Mouse (Mus musculus) adrenal gland, adult 10 weeks (tissue): ENCODE data around the gene Zfp771. TPM values are rescaled to one million over a fixed set of nuclear protein-coding genes. Genes with fewer than 3 reads are reported as not detected.

Source experiments
- polyA plus RNA-seq: library from polyadenylated mRNA; stranded (reverse); fragments of 350-450 nt; fragmentation: Illumina TruSeq; extraction: RNeasy Lipid Tissue Mini Kit (QIAGEN cat#74804); gene quantifications from one replicate; pipeline ENCODE4 v1.2.3, GENCODE M21; 2014; ENCODE audit warnings: low read depth, low replicate concordance

Gene Zfp771
- polyA plus RNA-seq, result not detected

DNA sequence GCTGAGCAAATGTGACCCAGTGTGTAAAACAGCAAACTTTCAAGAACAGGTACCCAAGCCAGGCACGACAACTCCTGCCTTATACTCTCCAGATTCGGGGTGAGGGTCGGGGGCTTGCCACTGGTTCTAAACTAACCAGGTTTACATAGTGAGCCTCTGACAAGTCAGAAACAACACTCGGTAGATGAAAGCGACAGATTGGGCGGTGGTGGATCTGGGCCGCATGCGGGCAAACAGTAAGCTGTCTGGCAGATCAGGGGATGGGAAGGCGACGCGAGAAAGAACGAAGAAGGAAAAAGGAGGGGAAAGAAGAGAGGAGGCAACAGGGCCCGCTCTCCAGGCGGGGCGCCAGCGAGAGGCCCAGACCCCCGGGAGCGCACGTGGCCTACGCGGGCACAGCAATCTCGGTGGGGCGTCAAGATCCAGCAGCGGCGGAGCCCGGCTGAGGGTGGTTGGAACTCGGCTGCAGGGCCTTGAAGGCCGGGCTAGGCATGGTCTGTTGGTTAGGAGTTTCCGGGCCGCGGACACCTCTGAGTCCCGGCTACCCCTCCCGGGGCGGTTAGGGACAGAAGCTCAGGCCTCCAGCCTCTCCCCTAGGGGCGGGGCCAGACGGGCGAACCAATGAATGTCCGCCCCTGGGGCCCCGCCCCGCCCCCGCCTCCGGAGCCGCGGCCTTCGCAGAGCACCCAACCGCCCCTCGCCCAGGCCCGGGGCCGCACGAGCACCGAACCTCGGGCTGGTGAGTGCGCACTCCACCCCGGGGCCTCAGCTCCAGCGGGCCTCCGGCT is at the start of gene Zfp771:
Gene Zfp771 (plus strand): TSS at position 405 of the 788 bp plus-strand sequence.

DNA sequence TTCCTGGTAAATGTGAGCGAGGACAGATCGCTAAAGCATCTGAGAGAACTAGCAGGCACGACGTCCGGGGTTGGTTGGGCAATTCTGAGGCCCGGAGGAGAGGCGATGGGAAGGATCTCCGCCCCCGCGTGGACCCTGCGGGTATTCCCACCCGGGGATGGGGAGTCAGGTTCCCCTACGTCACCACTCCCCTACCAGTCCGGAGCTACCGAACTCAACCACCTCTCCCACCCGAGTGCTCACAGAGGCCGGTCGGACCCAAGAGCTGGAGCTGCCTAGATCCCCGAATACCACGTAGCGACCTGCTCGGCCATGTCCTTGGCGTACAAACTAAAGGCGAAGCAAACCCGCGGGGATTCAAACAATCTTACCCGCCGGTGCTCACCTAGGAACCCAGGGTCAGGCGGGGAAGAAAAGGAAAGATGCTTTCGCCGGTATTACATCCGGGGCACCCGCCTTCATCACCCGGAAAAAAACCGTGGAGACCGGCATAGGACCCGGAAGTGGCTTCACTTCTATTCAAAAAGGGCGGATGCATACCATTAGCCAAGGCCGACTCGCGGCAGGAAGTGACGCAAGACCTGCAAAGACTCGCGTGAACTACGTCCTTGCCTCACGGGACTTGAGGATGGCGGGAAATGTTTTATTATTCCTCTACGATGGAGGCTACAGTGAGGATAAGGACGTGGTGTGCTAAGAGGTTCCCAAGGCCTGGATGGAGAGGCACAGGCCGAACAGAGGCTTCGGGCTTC is 48.4 kb upstream of the Zfp771 start, which contains the start of gene Cd2bp2:
Gene Cd2bp2 (minus strand): TSS at position 507 of the 752 bp plus-strand sequence.

DNA sequence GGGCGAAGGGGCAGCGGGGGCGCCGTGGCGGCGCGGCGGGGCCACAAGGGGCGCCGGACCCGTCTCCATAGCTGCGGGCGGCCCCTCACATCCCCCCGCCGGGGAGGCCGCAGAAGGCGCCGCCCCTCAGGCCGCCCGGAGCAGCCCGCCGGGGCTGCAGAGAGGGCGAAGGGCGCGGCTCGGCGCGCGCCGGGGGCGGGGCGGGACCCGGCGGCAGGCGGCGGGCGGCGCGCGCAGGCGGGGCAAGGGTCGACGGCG is 35.9 kb upstream of the Zfp771 start, which contains the start of gene Tbc1d10b:
Gene Tbc1d10b (minus strand): TSS at position 174 of the 258 bp plus-strand sequence.

DNA sequence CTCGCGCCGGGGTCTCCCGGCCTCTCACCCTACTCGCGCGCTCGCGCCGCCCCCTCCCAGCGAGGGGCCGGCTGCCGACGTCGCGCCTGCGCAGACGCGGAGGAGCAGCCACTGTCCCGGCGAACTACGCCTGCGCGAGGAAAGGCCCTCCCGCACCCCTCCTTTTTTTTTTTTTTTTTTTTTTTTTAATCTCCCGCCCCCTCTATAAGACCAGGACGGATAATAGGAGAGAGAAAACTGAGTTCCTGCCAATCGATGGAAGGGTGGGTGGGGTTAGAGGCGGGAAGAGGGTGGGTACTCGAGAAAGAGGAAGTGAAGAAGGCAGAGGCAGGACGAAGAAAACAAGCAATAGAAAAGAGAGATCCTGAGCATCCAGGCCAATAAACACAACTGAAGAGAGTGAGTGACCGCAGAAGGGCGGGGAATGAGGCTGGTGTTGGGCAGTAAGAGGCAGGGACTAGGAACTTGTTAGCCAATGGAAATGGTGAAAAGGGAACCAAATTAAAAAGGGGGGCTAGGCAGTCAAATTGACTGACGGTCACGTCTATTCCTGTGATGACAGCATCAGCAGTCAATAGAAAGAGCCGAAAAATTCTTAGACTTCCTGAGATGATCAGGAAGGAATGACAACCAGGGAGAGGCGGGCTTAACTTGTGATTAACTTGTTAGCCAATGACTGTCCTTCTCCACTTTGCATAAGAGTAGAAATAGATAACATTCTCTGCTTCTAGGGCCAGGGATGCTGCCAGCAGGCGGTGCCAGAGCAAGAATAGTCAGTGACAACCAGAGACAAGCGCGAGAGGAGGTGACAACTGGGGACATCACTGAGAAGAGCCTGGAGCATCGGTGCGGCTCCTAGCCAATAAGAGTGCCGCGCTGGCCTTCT is 35.3 kb upstream of the Zfp771 start, which contains the start of gene Mylpf:
Gene Mylpf (plus strand): TSS at position 338 of the 886 bp plus-strand sequence.

DNA sequence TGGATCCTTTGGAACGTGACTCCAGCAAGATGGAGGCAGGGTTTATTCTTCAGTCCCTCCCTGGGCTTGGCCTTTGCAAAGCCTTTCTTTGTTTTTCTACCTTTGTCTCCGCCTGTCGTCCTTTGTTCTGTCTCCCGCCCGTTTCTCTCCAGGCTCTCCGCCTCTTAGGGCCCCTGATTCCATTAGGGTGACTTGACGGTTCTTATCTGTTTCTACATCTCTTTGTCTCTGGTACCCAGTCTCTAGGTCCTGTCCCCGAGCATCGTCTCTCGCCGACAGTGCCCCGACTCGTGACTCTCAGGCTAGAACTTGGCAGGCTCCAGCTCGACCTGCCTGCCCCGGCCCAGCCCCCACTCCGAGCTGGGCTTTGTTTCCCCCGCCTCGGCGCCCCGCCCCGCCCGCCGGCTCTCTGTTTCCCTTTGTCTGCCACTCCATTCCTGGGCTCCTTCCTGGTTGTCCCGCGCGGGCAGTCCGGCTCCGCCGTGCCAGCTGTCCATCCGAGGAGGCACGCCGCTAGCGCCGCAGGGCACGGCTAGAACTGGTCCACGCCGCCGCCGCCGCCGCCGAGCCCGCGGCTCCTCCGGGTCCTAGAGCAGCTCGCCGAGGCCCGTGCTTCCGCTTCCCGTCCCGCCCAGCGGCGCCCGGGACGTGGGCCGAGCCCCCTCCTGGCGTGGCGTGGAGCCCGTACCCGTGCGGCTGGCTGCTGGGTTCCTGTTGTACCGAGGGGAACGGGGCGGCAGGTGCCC is 11.3 kb upstream of the Zfp771 start, which contains the start of the genes Zfp553 and Sept1:
Gene Zfp553 (plus strand): TSS at position 440 of the 746 bp plus-strand sequence.
Gene Sept1 (minus strand): TSS at position 509 of the 746 bp plus-strand sequence.

DNA sequence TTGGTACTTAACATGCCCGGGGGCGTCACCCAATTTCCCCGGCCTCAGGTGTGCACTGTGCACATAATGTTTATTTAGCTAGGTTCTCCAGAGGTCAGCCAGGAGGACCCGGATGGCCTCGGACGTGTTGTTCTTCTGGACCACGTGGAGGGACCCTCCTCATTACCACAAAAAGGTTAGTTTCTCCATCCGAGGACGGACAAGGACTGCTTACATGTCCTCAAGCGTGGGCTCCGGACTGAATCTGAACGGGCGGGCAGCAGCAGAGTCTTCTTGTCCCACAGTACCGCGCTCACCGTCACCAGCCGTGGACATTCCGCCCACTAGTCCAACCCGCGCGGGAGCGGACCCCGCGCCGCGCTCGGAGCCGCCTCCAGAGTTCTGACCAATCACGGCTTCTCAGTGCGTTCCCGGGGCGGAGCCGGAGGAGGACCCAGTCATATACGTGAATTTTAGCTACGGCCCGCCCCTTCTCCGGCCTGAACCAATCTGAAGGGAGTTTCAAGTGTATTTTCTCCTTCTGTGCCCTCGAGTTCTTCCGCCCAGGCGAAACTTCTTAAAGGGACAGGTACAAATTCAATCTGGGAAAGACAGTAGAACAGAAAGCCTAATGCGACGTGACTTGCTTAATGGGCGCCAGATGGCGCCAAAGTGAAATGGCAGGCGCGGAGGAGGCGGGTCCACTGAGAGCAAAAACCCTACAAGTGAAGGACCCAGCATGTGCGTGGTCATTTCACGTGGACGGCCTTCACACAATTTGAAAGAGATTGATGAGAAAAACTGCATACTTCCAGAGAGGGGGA is 16.4 kb downstream of the Zfp771 start, which contains the start of gene Dctpp1:
Gene Dctpp1 (minus strand): TSS at position 401 of the 803 bp plus-strand sequence.

DNA sequence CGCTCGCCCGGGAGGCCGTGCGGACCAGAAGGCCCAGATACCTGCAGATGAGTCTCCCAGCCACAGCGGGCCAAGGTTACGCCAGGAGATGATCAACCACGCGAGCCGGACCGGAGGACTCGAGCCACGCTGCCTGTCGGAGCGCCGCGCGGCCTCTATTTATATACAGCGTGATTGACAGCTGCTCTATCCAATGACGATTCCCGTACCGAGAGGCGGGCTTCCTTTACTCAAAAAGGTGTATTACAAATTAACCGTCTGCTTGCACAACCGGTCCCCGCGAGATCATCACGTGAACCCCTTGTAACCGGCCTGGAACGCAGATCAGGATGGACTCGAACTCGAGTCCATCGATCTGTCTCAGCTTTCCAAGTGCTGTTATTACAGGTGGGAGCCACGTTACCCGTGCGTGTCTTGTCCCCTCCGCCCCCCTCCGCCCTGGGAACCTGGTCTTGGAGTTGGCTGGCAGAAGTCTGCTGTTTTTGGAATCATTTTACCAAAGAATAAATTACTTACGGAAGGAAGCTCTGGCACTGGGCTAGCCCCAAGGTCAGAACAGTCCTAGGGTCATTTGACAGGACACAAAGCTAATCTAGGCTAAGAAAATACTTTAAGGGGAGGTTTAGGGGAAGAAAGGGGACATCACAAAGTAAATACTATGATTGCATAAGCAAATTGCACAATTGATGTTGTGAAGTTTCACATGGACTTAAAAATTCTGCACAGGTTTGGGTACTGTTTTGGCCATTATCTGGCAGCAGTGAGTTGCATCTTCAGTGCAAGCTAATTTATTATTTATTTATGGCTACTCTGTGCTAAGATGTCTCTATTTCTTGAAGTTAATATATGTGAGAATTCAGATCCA is 30.1 kb downstream of the Zfp771 start, which contains the start of gene Sephs2:
Gene Sephs2 (minus strand): TSS at position 131 of the 865 bp plus-strand sequence.

DNA sequence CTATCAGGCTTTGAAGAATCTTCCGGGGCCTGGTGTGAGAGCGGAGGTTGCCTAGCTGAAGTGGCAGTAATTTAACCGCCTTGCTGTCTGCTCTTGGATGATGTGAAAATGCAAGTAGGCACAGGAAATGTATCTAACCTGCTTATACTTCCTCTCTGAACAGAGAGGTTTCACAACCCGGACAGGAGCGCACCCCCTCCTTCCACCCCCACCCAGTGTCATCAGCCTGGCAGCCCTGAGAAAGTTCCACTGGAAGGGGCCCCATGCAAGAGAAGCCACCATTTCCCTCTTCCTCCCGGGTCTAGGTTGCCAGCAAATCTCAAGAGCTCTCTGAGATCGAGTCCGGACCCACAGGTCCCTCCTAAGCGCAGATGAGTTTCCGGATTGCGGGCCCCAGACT is 52.0 kb downstream of the Zfp771 start, which contains the start of gene Itgal:
Gene Itgal (plus strand): TSS at position 163 of the 400 bp plus-strand sequence.

Other genes starting within 250 kb of the Zfp771 start
- 2.0 TPM for gene Mvp, start 229.7 kb upstream of the Zfp771 start, polyA plus RNA-seq
- gene Pagr1b, start 227.8 kb upstream of the Zfp771 start, polyA plus RNA-seq, result not detected
- not detected for gene Pagr1a, start 226.9 kb upstream of the Zfp771 start, polyA plus RNA-seq
- gene Gm42742, start 223.2 kb upstream of the Zfp771 start, polyA plus RNA-seq, result 0.52 TPM
- not detected for gene Prrt2, start 223.1 kb upstream of the Zfp771 start, polyA plus RNA-seq
- 19.4 TPM for gene Maz, start 217.2 kb upstream of the Zfp771 start, polyA plus RNA-seq
- 1.9 TPM for gene Kif22, start 201.8 kb upstream of the Zfp771 start, polyA plus RNA-seq
- 1.6 TPM for gene Zg16, start 156.9 kb upstream of the Zfp771 start, polyA plus RNA-seq
- gene AI467606, start 152.9 kb upstream of the Zfp771 start, polyA plus RNA-seq, result 0.52 TPM
- gene Qprt, start 122.0 kb upstream of the Zfp771 start, polyA plus RNA-seq, result 0.29 TPM
- gene Spn, start 106.5 kb upstream of the Zfp771 start, polyA plus RNA-seq, result 0.52 TPM
- 14.8 TPM for gene Cd2bp2, start 48.2 kb upstream of the Zfp771 start, polyA plus RNA-seq
- gene Tbc1d10b, start 35.8 kb upstream of the Zfp771 start, polyA plus RNA-seq, result 3.7 TPM
- 9.2 TPM for gene Mylpf, start 35.4 kb upstream of the Zfp771 start, polyA plus RNA-seq
- gene Zfp553, start 11.2 kb upstream of the Zfp771 start, polyA plus RNA-seq, result 1.7 TPM
- not detected for gene Sept1, start 11.1 kb upstream of the Zfp771 start, polyA plus RNA-seq
- gene Dctpp1, start 16.4 kb downstream of the Zfp771 start, polyA plus RNA-seq, result not detected
- gene Sephs2, start 29.8 kb downstream of the Zfp771 start, polyA plus RNA-seq, result 78.0 TPM
- gene Itgal, start 52.0 kb downstream of the Zfp771 start, polyA plus RNA-seq, result 0.82 TPM
- gene Zfp768, start 101.3 kb downstream of the Zfp771 start, polyA plus RNA-seq, result 3.0 TPM
- 2.9 TPM for gene Zfp747, start 131.8 kb downstream of the Zfp771 start, polyA plus RNA-seq
- gene 9130019O22Rik, start 142.9 kb downstream of the Zfp771 start, polyA plus RNA-seq, result 1.7 TPM
- 1.1 TPM for gene E430018J23Rik, start 149.4 kb downstream of the Zfp771 start, polyA plus RNA-seq
- gene Zfp764, start 162.5 kb downstream of the Zfp771 start, polyA plus RNA-seq, result 3.1 TPM
- gene Zfp688, start 177.8 kb downstream of the Zfp771 start, polyA plus RNA-seq, result 2.0 TPM
- 1.9 TPM for gene Zfp689, start 204.9 kb downstream of the Zfp771 start, polyA plus RNA-seq
- gene Prr14, start 215.3 kb downstream of the Zfp771 start, polyA plus RNA-seq, result 25.5 TPM
- 6.2 TPM for gene Fbrs, start 234.9 kb downstream of the Zfp771 start, polyA plus RNA-seq